Mouse (Mus musculus) T-helper 2 cell (primary cell): ENCODE results near the gene Btnl1.

Source experiments
- in situ Hi-C: fragments of 300-600 bp; cut with MboI, MseI; formaldehyde crosslinking; loops from one replicate; pipeline ENCODE4 v1.15.1; 2025; ENCODE audit warnings: high pct_unique_total_duplicates

Btnl1 gene

GRCm38 (mm10) chr17:34376847-34377246 is at the start of gene Btnl1:
TSS of gene Btnl1 (plus strand) at chr17:34377132.
- in situ Hi-C loops: no loop called here

GRCm38 (mm10) chr17:34329807-34330206 is 47.1 kb upstream of the Btnl1 start:
- in situ Hi-C loops: no loop called here

- in situ Hi-C loops: no loop called here
Observed at GRCm38 (mm10) chr17:34331200-34331599, 45.7 kb upstream of the Btnl1 start.

- in situ Hi-C loops: no loop called here
Observed at GRCm38 (mm10) chr17:34340619-34341402, 36.1 kb upstream of the Btnl1 start.

- in situ Hi-C loops: loop anchor here (5.0 kb wide), 1 partner anchor 73 kb away; no protein-coding TSS in a partner anchor
Observed at GRCm38 (mm10) chr17:34344882-34345281, 32.0 kb upstream of the Btnl1 start.

- in situ Hi-C loops: loop anchor here (5.0 kb wide), 1 partner anchor 73 kb away; no protein-coding TSS in a partner anchor
Observed at GRCm38 (mm10) chr17:34345486-34345885, 31.4 kb upstream of the Btnl1 start.

- in situ Hi-C loops: loop anchor here (5.0 kb wide), 1 partner anchor 74 kb away; no protein-coding TSS in a partner anchor
Observed at GRCm38 (mm10) chr17:34346041-34346440, 30.9 kb upstream of the Btnl1 start.

GRCm38 (mm10) chr17:34347606-34348308 is 29.2 kb upstream of the Btnl1 start:
- in situ Hi-C loops: loop anchor here (5.0 kb wide), 1 partner anchor 75 kb away; no protein-coding TSS in a partner anchor

- in situ Hi-C loops: loop anchor here (5.0 kb wide), 1 partner anchor 77 kb away; no protein-coding TSS in a partner anchor
Observed at GRCm38 (mm10) chr17:34349429-34349828, 27.5 kb upstream of the Btnl1 start.

- in situ Hi-C loops: loop anchor here (5.0 kb wide), 1 partner anchor 107 kb away; no protein-coding TSS in a partner anchor
Observed at GRCm38 (mm10) chr17:34354539-34354938, 22.4 kb upstream of the Btnl1 start, which contains the start of gene Btnl2. TSS of gene Btnl2 (plus strand) at chr17:34354822.

- in situ Hi-C loops: loop anchor here (5.0 kb wide), 1 partner anchor 108 kb away; no protein-coding TSS in a partner anchor
Observed at GRCm38 (mm10) chr17:34354940-34355339, 22.0 kb upstream of the Btnl1 start.

GRCm38 (mm10) chr17:34362954-34363546 is 13.9 kb upstream of the Btnl1 start:
- in situ Hi-C loops: no loop called here

GRCm38 (mm10) chr17:34363676-34364310 is 13.1 kb upstream of the Btnl1 start:
- in situ Hi-C loops: no loop called here

GRCm38 (mm10) chr17:34365031-34365430 is 11.9 kb upstream of the Btnl1 start:
- in situ Hi-C loops: no loop called here

GRCm38 (mm10) chr17:34370563-34370962 is 6.4 kb upstream of the Btnl1 start:
- in situ Hi-C loops: no loop called here

- in situ Hi-C loops: no loop called here
Observed at GRCm38 (mm10) chr17:34373055-34373709, 3.8 kb upstream of the Btnl1 start.

GRCm38 (mm10) chr17:34377450-34378209 is 698 bp downstream of the Btnl1 start:
- in situ Hi-C loops: no loop called here

- in situ Hi-C loops: no loop called here
Observed at GRCm38 (mm10) chr17:34378716-34379115, 1.8 kb downstream of the Btnl1 start.

GRCm38 (mm10) chr17:34379451-34379850 is 2.5 kb downstream of the Btnl1 start:
- in situ Hi-C loops: no loop called here

- in situ Hi-C loops: no loop called here
Observed at GRCm38 (mm10) chr17:34381876-34382275, 4.9 kb downstream of the Btnl1 start.
